Mouse (Mus musculus): Measurements from ENCODE around the gene Cab39.

- TF ChIP-seq CTCF (IDR thresholded peaks at IDR 0.05; ENCODE audit: low read depth) (no peak), EP300 (IDR thresholded peaks at IDR 0.05; ENCODE audit: low read depth) (no peak)
Observed at GRCm38 (mm10) chr1:85804551-85804950, 11.3 kb downstream of the Cab39 start.

Measured in liver, embryonic 14.5 days (tissue).